Mouse (Mus musculus): Measurements from ENCODE around the gene Klri1.
"Not testable (repeated sequence)": the region's sequence is repeated elsewhere in the genome, so short reads cannot be mapped to it uniquely, and the experiment has no call there.

DNA sequence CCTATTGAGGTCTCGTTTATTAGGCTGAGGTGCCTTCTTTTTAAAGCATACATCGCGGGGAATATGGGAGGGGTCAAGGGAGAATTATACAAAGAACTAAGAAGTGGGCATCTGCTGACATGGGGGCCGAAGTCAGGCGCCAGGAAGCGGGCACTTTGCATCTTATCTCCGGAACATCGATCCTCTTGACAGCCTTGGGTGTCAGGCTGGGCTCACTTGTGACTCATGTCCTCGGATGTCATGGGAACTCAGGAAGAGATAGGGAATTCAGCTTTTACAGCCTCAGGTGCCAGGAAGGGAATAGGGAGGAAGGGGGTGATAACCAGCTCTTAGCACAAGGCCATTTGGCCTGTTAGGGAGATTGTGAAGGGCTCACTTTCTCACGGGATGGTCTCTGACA is 25.5 kb downstream of the Klri1 start:
- TF ChIP-seq EP300, CTCF (IDR thresholded peaks at IDR 0.05; ENCODE audit: low read depth): not testable (repeated sequence)

Data from liver, postnatal 0 days (tissue).